Mouse (Mus musculus) CH12F3 (cell line): ENCODE measurements around the gene Gm3106.
"Not testable (repeated sequence)": the region's sequence is repeated elsewhere in the genome, so short reads cannot be mapped to it uniquely, and the experiment has no call there.

Experiments
- in situ Hi-C: fragments of 300-500 bp; cut with MboI; formaldehyde crosslinking; loops from 2 replicates; pipeline ENCODE4 v1.14.3; 2020; ENCODE audit warnings: low sequenced_read_pairs

The Gm3106 gene

DNA sequence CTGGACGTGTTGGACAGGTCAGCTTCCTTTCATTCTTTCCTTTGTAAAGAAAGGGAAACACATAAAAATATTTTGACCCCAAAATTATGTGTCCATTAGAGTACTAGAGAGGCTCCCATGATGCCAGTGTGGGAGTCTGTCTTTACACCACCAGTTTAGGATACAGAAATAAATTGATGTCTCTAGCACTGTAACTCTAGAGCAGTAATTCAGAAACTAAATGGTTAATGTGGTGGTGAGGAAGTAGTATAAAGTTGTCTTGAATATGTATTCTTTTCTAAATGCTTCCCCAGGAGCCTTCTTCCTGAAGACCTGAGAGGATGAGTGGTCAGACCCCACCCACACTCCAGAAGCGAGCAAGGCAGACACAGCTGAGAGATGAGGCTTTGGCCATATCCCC is at the start of gene Gm3106:
Gene Gm3106 (plus strand): TSS at position 301 of the 400 bp plus-strand sequence.
- in situ Hi-C loops: not testable (repeated sequence)
